Mouse (Mus musculus) left cerebral cortex, adult 2 months (tissue): ENCODE data around the gene Igsf11. TPM values are rescaled to one million over a fixed set of nuclear protein-coding genes. Genes with fewer than 3 reads are reported as not detected.

Experiments used
- DNase-seq, 2 experiments: peaks; one replicate each; pipeline ENCODE4 v3.0.0; 2021 to 2022; ENCODE audit warnings: low spot score in 2 of 2, mixed read lengths in 1 of 2; ENCODE audit errors: extremely low spot score in 1 of 2
- H3K27ac ChIP-seq: fragments of 200-600 bp; 2 replicates; pipeline ENCODE4 v1.8.1; 2022
- H3K4me3 ChIP-seq: fragments of 200-600 bp; 2 replicates; pipeline ENCODE4 v1.8.1; 2022
- CTCF ChIP-seq: fragments of 200-600 bp; IDR thresholded peaks from 2 replicates; pipeline ENCODE4 v1.8.1; 2022; ENCODE audit warnings: antibody characterized with exemption, mild to moderate bottlenecking, moderate library complexity
- intact Hi-C: fragments of 180-260 bp; cut with DNase I; formaldehyde crosslinking; loops from one replicate; pipeline ENCODE4 v1.15.1; 2025
- total RNA-seq, 2 experiments: library from RNA; stranded (reverse); gene quantifications; 2 replicates each; pipeline ENCODE4 v1.2.3; 2021

The Igsf11 gene
- total RNA-seq, 2 experiments from 2014 or later = 37.7 to 49.5 TPM

DNA sequence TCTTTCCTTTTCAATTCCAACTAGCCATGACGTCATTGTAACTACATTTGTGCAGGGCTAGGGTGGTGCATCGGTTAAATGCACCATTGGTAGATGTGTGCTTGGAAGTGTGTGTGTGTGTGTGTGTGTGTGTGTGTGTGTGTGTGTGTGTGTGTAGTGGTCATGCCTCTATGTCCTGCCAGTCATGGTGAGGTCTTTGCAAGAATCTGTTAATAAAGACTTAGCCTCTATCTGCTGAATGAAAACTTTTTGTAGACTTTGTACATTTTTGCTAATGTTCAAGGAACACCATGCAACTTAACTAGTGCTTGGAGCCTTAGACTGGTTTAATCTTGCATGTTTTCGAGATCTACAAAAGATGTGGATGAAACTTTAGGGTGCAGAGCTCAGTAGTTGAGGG lies 48.3 kb downstream of the Igsf11 start:
- intact Hi-C loops = no loop called here
- H3K4me3 ChIP-seq = no peak overlapping the region
- no peak for TF ChIP-seq CTCF
- no peak for DNase-seq
- peak overlapping the region; percentile 71 for H3K27ac ChIP-seq

DNA sequence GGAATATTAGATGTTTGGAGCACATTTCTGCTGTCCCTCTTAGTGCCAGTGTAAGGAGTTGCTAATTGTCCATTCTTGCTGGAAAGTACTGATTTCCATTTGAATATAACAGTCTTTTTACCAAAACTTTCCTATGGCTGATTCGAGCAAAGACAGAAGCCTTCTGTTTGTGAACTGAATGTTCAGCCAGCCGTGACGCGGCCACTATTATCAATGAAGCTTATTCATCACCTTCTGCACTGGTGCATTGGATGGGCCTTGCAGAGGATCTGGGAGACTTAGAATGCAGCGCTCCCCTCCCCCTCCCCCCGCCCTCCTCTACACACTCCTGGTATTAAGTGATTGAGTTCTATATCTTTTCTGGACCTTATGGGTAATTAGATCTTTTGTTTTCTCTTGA lies 48.8 kb downstream of the Igsf11 start:
- Histone ChIP-seq H3K27ac (peak overlapping the region; percentile 71), H3K4me3 (no peak overlapping the region)
- TF ChIP-seq CTCF = no peak
- DNase-seq = peak; percentile 34 to 65
- intact Hi-C loops = no loop called here

DNA sequence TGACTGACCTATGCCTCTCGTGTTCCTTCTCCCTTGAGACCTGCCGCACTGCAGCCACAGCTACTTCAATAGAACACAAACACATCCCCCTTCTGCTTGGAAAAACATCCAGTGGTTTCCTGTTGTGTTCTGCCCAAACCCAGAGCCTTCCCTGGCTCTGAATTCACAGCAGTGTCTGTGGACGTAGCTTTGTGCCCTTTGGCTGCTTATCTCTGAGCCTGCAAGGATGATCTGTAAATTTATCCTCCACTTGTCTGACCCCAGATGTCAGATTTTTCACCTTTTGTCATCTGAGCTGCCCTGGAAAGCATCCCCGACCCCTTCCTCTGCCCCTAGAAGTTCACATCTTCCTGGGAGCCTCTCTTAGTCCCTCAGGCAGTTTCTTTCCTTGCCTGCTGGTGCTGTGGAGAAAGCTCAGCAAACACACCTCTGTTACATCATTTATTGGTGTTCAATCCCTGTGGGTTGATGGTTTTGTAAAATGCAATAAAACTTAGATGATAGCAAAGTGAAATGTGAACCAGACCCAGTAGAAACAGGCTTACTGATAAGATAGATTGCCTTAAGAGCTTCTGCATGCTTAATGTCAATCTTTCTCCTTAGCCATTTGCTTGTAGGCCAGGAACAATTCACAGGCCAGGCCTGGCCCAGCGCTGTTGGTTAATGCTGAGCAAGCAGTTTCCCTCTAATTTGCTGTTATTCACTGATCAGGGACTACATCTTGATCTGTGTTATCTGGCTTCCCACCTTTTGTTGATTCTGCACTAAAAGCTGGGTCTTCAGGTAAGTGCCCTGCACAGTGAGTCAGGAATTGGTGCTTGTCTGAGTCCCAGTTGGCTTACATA lies 51.5 kb downstream of the Igsf11 start:
- H3K27ac ChIP-seq = peak overlapping the region; percentile 80; the same call in 1 of the 2 replicates

DNA sequence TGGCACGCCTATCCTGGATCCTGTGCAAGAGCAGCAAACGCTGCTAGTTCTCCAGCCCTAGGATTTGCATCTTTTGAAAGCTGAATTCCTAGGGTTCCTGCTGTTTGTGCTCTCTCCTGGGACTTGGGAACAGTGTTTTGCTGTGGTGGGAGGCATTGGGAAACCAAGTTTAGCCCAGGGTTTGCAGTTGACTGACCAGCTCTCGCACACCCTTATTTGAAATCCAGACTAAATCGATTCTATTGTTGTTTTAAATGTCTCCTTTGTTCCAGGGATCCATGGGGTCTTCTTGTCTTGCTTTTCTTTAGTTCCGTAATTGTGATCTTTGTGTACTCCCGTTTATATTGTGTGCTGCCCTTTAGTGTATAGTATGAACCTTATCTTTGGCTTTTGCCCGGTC lies 52.6 kb downstream of the Igsf11 start:
- H3K27ac ChIP-seq = peak overlapping the region; percentile 80
- TF ChIP-seq CTCF = no peak
- no peak for DNase-seq
- no peak overlapping the region for H3K4me3 ChIP-seq
- intact Hi-C loops = loop anchor here (2.0 kb wide), 1 partner anchor 42 kb away; no protein-coding TSS in a partner anchor

More for the DNA sequence above, 51.5 kb downstream of the Igsf11 start:
- no peak overlapping the region for H3K4me3 ChIP-seq
- no peak for DNase-seq
- intact Hi-C loops = loop anchor here (2.0 kb wide), 1 partner anchor 41 kb away; no protein-coding TSS in a partner anchor
- no peak for TF ChIP-seq CTCF

DNA sequence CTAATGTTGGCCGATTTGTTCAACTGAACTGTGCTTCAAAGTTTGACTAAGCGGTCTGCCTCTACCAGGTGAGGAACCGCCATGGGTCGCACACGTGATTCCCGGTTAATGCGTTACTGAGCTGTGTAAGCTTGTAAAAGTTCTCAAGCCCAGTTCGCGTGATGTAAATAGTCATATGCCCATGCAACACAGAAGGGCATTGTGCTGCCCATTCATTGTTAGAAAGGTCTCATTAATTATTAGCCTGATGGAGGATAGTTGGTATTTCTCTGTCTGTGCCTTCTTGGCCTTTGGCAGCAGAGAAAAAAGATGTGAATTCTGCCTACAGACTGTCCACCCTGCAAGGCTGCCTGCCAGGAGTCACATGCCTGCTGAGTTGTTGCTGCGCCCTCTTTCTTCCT lies 53.1 kb downstream of the Igsf11 start:
- H3K27ac ChIP-seq = peak overlapping the region; percentile 80
- intact Hi-C loops = loop anchor here (2.0 kb wide), 1 partner anchor 43 kb away; no protein-coding TSS in a partner anchor

DNA sequence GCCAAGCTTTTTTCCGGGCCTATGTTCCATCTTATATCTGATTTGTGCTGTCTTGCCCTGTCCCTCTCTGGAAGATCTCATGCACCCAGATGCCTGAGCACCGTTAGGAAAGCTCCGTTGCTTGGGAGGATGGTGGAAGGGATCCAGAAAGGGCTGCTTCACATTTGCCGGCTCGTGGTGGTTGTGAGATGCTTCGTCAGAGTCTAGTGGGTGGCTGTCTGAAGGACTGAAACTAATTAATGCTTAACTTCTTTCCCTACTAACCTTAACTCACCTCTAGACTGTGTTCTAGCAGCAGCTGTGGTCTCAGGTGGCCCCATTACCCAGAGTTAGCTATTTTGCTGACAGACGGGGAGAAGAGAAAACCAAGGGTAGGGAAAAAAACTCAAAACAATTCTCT lies 54.0 kb downstream of the Igsf11 start:
- intact Hi-C loops = no loop called here
- H3K27ac ChIP-seq = peak overlapping the region; percentile 80
- peak; percentile 44 to 54 for DNase-seq
- no peak for TF ChIP-seq CTCF
- H3K4me3 ChIP-seq = no peak overlapping the region

More for the DNA sequence above, 53.1 kb downstream of the Igsf11 start:
- no peak overlapping the region for H3K4me3 ChIP-seq
- DNase-seq = no peak
- TF ChIP-seq CTCF = no peak

DNA sequence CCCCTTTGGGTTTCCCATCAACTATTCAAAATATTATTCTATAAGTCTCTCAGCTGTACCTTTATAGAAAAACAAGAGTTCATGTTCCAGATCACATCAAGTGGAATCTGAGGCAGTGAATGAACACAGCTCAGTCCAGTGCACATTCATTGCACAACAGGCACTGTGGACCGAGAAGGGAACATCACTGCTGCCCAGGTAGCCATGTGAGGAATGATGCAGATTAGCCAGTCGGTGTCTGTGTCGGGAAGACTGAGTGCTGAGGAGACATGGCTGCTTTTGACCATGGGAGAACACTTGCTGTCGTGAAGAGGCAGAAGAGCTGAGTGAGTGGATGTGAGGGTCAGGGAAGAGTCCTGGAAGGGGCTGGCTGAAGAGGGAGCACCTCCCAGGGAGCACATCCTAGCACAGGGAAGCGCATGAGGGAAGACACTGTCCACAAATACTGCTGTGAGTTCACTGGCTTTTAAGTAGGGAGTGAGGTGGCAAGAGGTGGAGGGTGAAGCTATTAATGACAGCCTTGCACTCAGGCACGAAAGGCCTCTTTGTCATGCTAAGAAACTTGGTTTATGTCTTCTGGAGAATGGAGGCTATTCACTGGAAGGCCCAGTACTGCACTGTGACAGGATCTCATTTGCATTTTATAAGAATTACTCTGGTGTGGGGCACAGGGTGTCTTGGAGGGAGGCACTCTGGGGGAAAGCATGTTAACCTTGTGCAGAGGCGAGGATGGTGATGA lies 54.8 kb downstream of the Igsf11 start:
- Histone ChIP-seq H3K27ac (peak overlapping the region; percentile 80), H3K4me3 (no peak overlapping the region)
- DNase-seq = no peak
- intact Hi-C loops = no loop called here
- TF ChIP-seq CTCF = no peak

DNA sequence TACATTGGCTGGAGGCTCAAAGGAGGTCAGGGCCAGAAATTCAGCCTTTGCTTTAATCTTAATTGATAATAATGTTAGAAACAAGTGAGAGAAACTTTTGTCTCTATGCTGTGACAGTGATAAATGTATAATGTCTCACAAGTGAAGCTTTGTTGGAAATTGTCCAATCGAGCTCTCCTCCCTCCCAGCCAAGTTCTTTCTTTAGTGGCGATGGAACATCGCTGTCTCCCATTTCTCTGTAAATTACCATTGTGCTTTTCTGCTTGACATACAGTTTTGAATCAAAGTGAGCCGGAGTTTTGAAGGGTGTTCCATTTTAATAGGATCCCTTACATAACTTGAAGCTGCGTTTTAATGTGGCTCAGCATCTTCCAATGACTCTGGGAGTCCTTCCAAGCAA lies 56.0 kb downstream of the Igsf11 start:
- no peak for DNase-seq
- Histone ChIP-seq H3K27ac (peak overlapping the region; percentile 29; the same call in 1 of the 2 replicates), H3K4me3 (no peak overlapping the region)
- no peak for TF ChIP-seq CTCF
- intact Hi-C loops = no loop called here

DNA sequence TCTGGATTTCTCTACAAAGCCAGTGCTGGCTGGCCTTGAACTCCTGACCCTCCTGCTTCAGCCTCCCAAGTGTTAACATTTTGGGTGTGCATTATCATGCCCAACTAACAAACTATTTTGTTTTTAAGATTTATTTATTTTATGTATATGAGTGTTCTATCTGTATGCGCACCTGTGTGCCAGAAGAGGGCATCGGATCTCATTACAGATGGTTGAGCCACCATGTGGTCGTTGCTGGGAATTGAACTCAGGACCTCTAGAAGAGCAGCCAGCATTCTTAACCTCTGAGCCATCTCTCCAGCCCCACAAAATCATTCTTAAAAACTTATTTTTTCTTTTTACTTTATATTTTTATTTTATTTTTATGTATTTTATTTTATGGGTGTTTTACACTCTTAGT lies 60.4 kb downstream of the Igsf11 start:
- TF ChIP-seq CTCF = peak; percentile 36
- Histone ChIP-seq H3K27ac (no peak overlapping the region), H3K4me3 (no peak overlapping the region)
- no peak for DNase-seq
- intact Hi-C loops = no loop called here

DNA sequence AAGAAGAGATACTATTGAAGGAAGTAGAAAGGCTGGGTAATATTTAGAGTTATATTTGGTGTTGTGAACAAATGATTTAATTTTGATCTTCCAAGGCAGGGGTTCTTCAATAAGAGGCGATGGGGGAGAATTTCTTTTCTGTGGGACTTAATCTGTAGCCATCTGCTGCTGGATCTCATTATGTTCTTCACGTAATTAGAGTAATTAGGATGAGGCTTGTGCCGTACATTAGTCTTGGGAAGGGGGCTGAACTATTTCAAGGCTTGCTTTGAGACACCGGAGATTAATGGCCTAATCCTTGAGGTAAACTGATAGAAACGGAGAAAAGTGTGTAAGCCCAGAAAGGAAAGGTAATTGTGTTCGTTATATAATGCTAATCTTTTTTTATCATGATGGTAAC lies 61.4 kb downstream of the Igsf11 start:
- Histone ChIP-seq H3K27ac (peak overlapping the region; percentile 55; the same call in 1 of the 2 replicates), H3K4me3 (no peak overlapping the region)
- intact Hi-C loops = no loop called here
- no peak for TF ChIP-seq CTCF
- no peak for DNase-seq

DNA sequence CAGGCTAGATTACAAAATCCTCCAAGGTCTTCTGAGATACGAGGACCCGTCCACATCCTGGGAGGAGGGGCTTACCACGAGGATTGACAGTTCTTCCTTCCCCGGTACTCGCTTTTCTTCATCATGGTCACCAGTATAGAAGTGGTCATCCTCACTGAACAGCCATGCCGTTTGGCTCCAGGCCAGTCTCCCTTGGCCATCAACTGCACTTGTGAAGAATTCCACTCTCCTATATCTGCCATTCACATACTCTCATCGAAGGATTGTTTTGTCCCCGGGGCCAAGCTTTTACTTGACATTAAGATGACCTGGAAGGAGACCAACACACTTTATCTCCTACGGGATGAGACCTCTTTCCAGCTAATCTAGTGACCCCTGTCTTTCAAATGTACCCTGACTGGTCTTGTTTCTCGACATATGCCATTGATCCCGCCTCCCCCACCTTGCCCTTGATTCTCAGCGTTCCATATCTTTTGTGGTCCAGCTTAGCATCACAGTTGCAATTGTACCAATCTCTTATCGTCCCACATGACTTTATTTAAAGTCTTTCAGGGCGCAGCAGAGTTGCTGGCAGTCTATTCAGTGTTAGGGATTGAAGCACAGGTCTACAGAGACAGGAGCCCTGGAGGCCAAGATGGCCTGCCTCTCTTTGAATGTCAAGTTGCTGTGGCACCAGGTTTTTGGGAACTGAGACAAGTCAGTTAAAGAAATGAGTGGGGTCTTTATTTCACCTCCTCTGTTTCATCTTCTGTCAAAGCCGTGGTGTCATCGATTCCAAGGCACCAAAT lies 62.2 kb downstream of the Igsf11 start:
- Histone ChIP-seq H3K27ac (peak overlapping the region; percentile 55), H3K4me3 (no peak overlapping the region)
- TF ChIP-seq CTCF = no peak
- intact Hi-C loops = no loop called here
- no peak for DNase-seq

DNA sequence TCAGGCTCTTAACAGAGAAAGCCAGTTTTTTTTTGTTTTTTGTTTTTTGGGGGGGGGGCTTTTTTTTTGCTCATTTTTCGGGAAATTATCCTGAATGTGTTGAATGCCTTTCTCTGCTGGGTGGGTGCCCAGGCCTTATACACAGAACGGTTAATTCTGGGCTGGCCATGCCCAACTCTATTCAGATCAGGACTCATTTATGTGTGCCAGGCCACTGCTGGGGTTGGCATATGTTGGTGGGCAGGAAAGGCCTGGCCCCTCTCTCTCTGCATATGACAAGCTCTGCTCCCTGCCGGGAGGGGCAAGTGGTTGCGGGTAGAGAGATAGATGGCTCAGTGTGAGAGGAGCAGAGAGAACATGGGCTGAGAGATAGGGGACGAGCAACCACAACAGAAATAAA lies 62.8 kb downstream of the Igsf11 start:
- Histone ChIP-seq H3K4me3 (no peak overlapping the region), H3K27ac (peak overlapping the region; percentile 55)
- no peak for DNase-seq
- no peak for TF ChIP-seq CTCF
- intact Hi-C loops = no loop called here
